Mouse (Mus musculus): ENCODE data around the gene Gm8220. TPM values are rescaled to one million over a fixed set of nuclear protein-coding genes. Genes with fewer than 3 reads are reported as not detected.
"Not testable (repeated sequence)": the region's sequence is repeated elsewhere in the genome, so short reads cannot be mapped to it uniquely, and the experiment has no call there.

Gene Gm8220
- total RNA-seq (2012; rRNA removed) (0.17 TPM in 1 of 2 replicates, not detected in the other), total RNA-seq (2014; rRNA removed) (not detected in 2 replicates), polyA plus RNA-seq (2012; ENCODE audit: insufficient read length, low read depth) (0.37 and 0.53 TPM in 2 replicates)

- not testable (repeated sequence) for H3K79me2 ChIP-seq (replicated peaks; ENCODE audit: control insufficient read depth, extremely low read depth, insufficient read depth, poor library complexity, severe bottlenecking); H3K27me3 ChIP-seq (replicated peaks)
Observed at GRCm38 (mm10) chr14:44285280-44285679, at the start of gene Gm8220. Gene Gm8220 (plus strand): TSS chr14:44285580.

GRCm38 (mm10) chr14:44248039-44248438, 37.3 kb upstream of the Gm8220 start:
- Histone ChIP-seq H3K9me3 (replicated peaks; ENCODE audit: low read length) (no peaks in the 10 kb centered on the region), H3K27ac (ENCODE audit: insufficient read depth, low read depth) (no peak overlapping the region), H3K4me3 (replicated peaks in 1 of 3; ENCODE audit: low read depth in 2 of 3, low read length in 2 of 3, poor library complexity in 1 of 3) (no peak overlapping the region), H3K9ac (ENCODE audit: insufficient read depth, low read depth) (no peak overlapping the region), H3K4me1 (ENCODE audit: control insufficient read depth in 1 of 2, insufficient read depth in 2 of 2) (peaks cover 0 to 11% of the 10 kb centered on the region in 2 experiments; a peak in 1 of 4 replicates), H3K79me2 (replicated peaks; ENCODE audit: control insufficient read depth, extremely low read depth, insufficient read depth, poor library complexity, severe bottlenecking) (no peaks in the 10 kb centered on the region), H3K36me3 (replicated peaks in 1 of 2; ENCODE audit: control insufficient read depth in 1 of 2, insufficient read depth in 1 of 2, low read length in 1 of 2) (peaks cover 0 to 3% of the 10 kb centered on the region in 2 experiments), H3K27me3 (replicated peaks) (no peaks in the 10 kb centered on the region), H3K4me2 (ENCODE audit: insufficient read depth, low read depth, poor library complexity, severe bottlenecking) (no peak overlapping the region)
- no peak for DNase-seq (ENCODE audit: extremely low read depth)
- dilution Hi-C loops (cut with MboI; ENCODE audit: extremely low pct_ligation_motif_present, extremely low pct_unique_long_range_greater_than_20kb, low sequenced_read_pairs) = no loop called here
- no peak for TF ChIP-seq ZMIZ1 (IDR thresholded peaks at IDR 0.05; ENCODE audit: low read depth, low read length)
- no peak for TF ChIP-seq PAX5 (IDR thresholded peaks at IDR 0.05; ENCODE audit: low read length)
- no peak for TF ChIP-seq CHD1 (IDR thresholded peaks at IDR 0.05; ENCODE audit: low read depth, low read length)
- no peak for TF ChIP-seq SMC3 (IDR thresholded peaks at IDR 0.05; ENCODE audit: low read depth, low read length)
- TF ChIP-seq CHD2 (IDR thresholded peaks at IDR 0.05; ENCODE audit: low read length) = no peak
- TF ChIP-seq GABPA (IDR thresholded peaks at IDR 0.05; ENCODE audit: insufficient replicate concordance, low read depth, low read length) = no peak
- TF ChIP-seq JUND (conservative IDR thresholded peaks at IDR 0.05; ENCODE audit: low read depth, low read length) = no peak
- no peak for TF ChIP-seq TCF12 (IDR thresholded peaks at IDR 0.05; ENCODE audit: low read depth, low read length)
- TF ChIP-seq MAFK (IDR thresholded peaks at IDR 0.05; ENCODE audit: insufficient replicate concordance, low read length) = no peak
- TF ChIP-seq MAX (IDR thresholded peaks at IDR 0.05; ENCODE audit: low read length) = no peak
- no peak for TF ChIP-seq MEF2A (IDR thresholded peaks at IDR 0.05; ENCODE audit: borderline replicate concordance, low read depth, low read length)
- TF ChIP-seq NELFE (IDR thresholded peaks at IDR 0.05; ENCODE audit: low read depth, low read length) = no peak
- TF ChIP-seq ZC3H11A (IDR thresholded peaks at IDR 0.05; ENCODE audit: low read depth, low read length) = no peak
- TF ChIP-seq POLR2AphosphoS2 (IDR thresholded peaks at IDR 0.05; ENCODE audit: low read depth, low read length) = no peak
- no peak for TF ChIP-seq ELF1 (IDR thresholded peaks at IDR 0.05; ENCODE audit: low read depth, low read length)
- no peak for TF ChIP-seq USF2 (conservative IDR thresholded peaks at IDR 0.05; ENCODE audit: low read depth, low read length)
- no peak for TF ChIP-seq HCFC1 (IDR thresholded peaks at IDR 0.05; ENCODE audit: low read depth, low read length)
- no peak for TF ChIP-seq NRF1 (IDR thresholded peaks at IDR 0.05; ENCODE audit: low read depth, low read length)
- no peak for TF ChIP-seq ZNF384 (IDR thresholded peaks at IDR 0.05; ENCODE audit: low read depth, low read length)
- in situ Hi-C loops (cut with MboI; ENCODE audit: low pct_ligation_motif_present, low pct_unique_long_range_greater_than_20kb, low sequenced_read_pairs) = no loop called here

More at GRCm38 (mm10) chr14:44285280-44285679, at the start of gene Gm8220:
- H3K4me3 ChIP-seq (replicated peaks in 1 of 3; ENCODE audit: low read depth in 2 of 3, low read length in 2 of 3, poor library complexity in 1 of 3); H3K27ac ChIP-seq (ENCODE audit: insufficient read depth, low read depth); H3K36me3 ChIP-seq (replicated peaks in 1 of 2; ENCODE audit: control insufficient read depth in 1 of 2, insufficient read depth in 1 of 2, low read length in 1 of 2); DNase-seq (ENCODE audit: extremely low read depth); in situ Hi-C loops (cut with MboI; ENCODE audit: low pct_ligation_motif_present, low pct_unique_long_range_greater_than_20kb, low sequenced_read_pairs); H3K9me3 ChIP-seq (replicated peaks; ENCODE audit: low read length); H3K9ac ChIP-seq (ENCODE audit: insufficient read depth, low read depth); dilution Hi-C loops (cut with MboI; ENCODE audit: extremely low pct_ligation_motif_present, extremely low pct_unique_long_range_greater_than_20kb, low sequenced_read_pairs); H3K4me1 ChIP-seq (ENCODE audit: control insufficient read depth in 1 of 2, insufficient read depth in 2 of 2); H3K4me2 ChIP-seq (ENCODE audit: insufficient read depth, low read depth, poor library complexity, severe bottlenecking): not testable (repeated sequence)
